ENCODE assay signal across 17 mouse cellular contexts in genomic region chr13:53338877-53339534, GRCm38 (mm10). TPM values are rescaled to one million over a fixed set of nuclear protein-coding genes. Genes with fewer than 3 reads are reported as not detected.
DNase-seq lines count a peak whose midpoint lies in the region.
"Had no signal": no experiment of that assay in that cellular context is flagged by ENCODE, and none has a peak within 500 bp of the region (broad histone marks: within the 10 kb centered on the region; RNA-seq: fewer than 3 reads in every experiment).

No protein-coding gene starts in this region.

- peak; percentile 86 for DNase-seq in heart, adult 11 months
- no peak for DNase-seq in heart, postnatal 36 days
- peak; percentile 20 for DNase-seq in right cerebral cortex, postnatal 25 days
- DNase-seq in right cerebral cortex, postnatal 4 days, result no peak
- peak; percentile 30 for DNase-seq in heart, postnatal 4 days
- no peak for DNase-seq in cerebellum, postnatal 36 days
- DNase-seq in gastrocnemius, postnatal 36 days, result no peak
- DNase-seq: adrenal gland, adult 2 months; cerebellum, adult 8-10 months; kidney, adult 8-10 months; left cerebral cortex, postnatal 4 days; liver, embryonic 13.5 days; spleen, adult 18-20 months; thymus, postnatal 4 days had no signal

- intact Hi-C loops in heart, postnatal 36 days (cut with DNase I), result no loop called here
- intact Hi-C loops in gastrocnemius, postnatal 36 days (cut with DNase I), result no loop called here

RNA-seq across cellular contexts. Expression of gene Sptlc1, which starts 38.2 kb away (rescaled TPM):
- 10 to 100 TPM; 13.3 to 14.9 TPM for total RNA-seq in heart, postnatal 36 days (2021)
- 10 to 100 TPM; 18.2 to 18.3 TPM for total RNA-seq in heart, postnatal 4 days (2021)
- total RNA-seq in gastrocnemius, postnatal 36 days (2021), result 1 to 10 TPM; 9.1 to 9.3 TPM
- total RNA-seq: MEL had no signal

RNA-seq across cellular contexts. Expression of gene Ror2, which starts 53.1 kb away (rescaled TPM):
- total RNA-seq in heart, postnatal 36 days (2021), result 1 to 10 TPM; 1.3 to 1.9 TPM
- 10 to 100 TPM; 13.2 to 14.6 TPM for total RNA-seq in heart, postnatal 4 days (2021)
- 1 to 10 TPM in 1 of 2 experiments, under 1 TPM in 1; 0.32 to 1.2 TPM for total RNA-seq in gastrocnemius, postnatal 36 days (2021)
- total RNA-seq: granulocyte monocyte progenitor cell, adult 5-6 weeks; megakaryocyte progenitor cell, adult 5-6 weeks; MEL had no signal

Comparison
In these comparisons a context has a peak if more than half of its experiments do, and no peak if none do; other contexts are left out.
1. DNase-seq: peak in heart, adult 11 months (single experiment), right cerebral cortex, postnatal 25 days (single experiment) and heart, postnatal 4 days (single experiment); none in heart, postnatal 36 days (0 of 2), right cerebral cortex, postnatal 4 days (single experiment), cerebellum, postnatal 36 days (0 of 2) and gastrocnemius, postnatal 36 days (0 of 2).
2. RNA of gene Ror2, which starts 53.1 kb away (total RNA-seq): 13.2 to 14.6 TPM in heart, postnatal 4 days; 1.3 to 1.9 TPM in heart, postnatal 36 days and 0.32 to 1.2 TPM in gastrocnemius, postnatal 36 days; every median in the first group is over 4 times any median in the second.